Mouse (Mus musculus) spleen, postnatal 36 days (tissue): ENCODE measurements around the gene Tmprss6.

ENCODE experiments used
- DNase-seq, 2 experiments: peaks; one replicate each; pipeline ENCODE4 v3.0.0; 2022; ENCODE audit warnings: low spot score in 2 of 2, mixed read lengths in 1 of 2

The Tmprss6 gene

DNA sequence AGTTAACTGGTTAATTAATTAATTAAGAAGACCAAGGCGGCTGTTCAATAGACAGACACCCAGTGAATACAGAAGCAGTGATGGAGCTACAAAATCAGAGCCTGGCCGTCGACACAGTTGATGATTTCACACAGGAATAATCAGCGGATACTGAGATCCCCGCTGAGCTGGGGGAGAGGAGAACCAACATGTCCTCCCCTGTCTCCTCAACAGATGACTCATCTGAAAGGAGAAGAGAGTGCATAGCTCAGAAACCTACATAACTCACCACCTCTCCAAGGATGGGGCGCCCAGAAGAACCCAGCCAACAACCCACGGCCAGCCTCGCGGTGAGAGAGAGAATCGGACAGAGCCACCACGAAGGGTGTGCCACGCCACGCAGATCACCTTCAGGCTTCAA, 48.0 kb downstream of the Tmprss6 start:
- no peak for DNase-seq

DNA sequence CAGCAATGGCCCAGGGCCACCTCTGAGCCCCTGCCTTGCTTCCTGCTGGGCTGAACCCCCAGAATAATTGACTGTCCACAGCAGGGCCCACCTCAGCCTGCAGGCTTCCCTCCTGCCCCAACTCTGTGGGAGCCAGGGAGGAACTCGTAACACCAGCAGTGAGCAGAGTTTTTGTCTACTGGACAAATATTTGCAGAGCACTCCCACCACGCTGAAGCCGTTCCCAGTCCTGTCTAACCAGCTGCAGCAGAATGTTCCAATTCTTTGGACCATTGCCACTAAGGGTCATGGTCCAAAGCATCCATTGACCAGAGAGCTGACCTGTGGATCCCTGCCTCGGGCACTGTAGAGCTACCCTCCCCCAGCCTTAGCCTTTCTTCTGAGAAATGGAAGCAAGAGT, 51.5 kb downstream of the Tmprss6 start:
- DNase-seq = no peak

DNA sequence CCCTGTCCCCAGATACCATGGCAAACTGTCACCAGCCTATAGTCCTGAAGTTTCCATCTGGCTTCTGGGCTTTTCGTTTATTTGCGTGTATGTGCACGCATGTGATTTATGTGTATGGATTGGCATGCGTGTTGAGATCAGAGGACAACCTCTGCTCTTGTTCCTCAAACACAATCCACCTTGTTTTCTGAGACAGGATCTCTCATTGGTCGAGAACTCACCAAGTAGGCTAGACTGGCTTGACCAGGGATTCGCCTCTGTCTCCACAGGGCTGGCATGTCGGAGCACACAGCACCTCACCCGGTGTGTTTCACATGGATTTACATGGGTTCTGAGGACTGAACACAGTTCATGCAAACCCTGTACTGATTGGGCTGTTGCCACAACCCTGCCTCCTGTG, 54.3 kb downstream of the Tmprss6 start:
- DNase-seq = no peak

- no peak for DNase-seq
Observed at GRCm38 (mm10) chr15:78413719-78414117, 54.7 kb downstream of the Tmprss6 start.

GRCm38 (mm10) chr15:78413083-78413718, 55.2 kb downstream of the Tmprss6 start:
- peak; percentile 55 to 72 for DNase-seq

- no peak for DNase-seq
Observed at GRCm38 (mm10) chr15:78409570-78410052, 58.8 kb downstream of the Tmprss6 start.

GRCm38 (mm10) chr15:78406293-78406934, 62.0 kb downstream of the Tmprss6 start, which contains the start of gene Mpst:
TSS of gene Mpst (plus strand) at chr15:78406416.
- DNase-seq = peak; percentile 88 to 90

DNA sequence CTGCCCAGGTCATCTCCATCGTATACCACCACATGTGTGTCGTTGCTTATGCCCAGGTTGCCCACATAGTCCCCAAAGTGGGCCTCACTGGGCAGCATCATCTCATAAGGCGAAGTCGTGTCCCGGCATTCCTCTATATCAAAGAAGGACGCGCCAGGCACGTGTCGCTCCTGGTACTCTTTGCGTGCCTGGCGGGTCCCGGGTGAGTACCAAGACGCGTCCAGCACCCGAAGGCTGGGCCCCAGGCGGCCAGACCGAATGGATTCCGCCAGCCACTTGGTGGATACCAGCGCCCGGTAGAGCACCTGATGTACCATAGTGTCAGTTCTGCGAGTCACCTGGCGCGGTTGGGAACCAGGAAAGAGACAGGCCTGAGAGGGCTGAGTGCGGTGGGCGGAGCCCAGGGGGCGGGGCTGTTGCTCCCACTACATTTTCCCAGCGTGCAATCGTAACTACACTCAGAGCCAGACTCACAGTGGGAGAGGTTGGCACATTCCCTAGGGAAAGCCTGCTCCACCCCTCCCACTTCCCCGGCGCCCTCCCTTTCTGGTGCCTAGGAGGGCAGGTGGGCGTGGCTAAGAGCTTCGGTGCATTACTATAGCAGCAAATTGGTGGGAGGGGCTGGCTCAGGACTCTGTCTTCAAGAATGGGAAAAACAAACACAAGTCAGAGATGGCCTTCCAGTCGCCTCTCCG, 62.8 kb downstream of the Tmprss6 start, which contains the start of gene Tst:
Gene Tst (minus strand): TSS at position 391 of the 695 bp plus-strand sequence.
- peak; percentile 69 to 76 for DNase-seq

DNA sequence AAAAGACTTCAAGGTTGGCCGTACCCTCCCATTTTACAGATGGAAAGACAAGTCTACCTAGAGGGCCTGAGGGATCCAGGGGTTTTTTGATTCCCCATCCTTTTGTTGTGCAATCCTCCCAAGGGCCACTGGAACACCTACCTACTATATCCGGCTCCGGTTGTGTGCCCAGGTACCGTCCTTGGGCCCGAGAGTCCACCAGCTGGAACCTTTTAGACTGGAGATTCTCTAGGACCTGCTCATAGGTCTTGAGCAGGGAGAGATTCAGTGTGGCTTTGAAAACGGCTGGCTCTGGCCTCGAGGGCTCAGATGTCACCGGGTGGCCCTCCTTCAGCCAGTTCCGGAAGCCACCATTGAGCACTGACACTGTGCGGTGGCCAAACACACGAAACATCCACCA, 63.3 kb downstream of the Tmprss6 start:
- no peak for DNase-seq

- DNase-seq = no peak
Observed at GRCm38 (mm10) chr15:78403896-78404295, 64.5 kb downstream of the Tmprss6 start.

DNA sequence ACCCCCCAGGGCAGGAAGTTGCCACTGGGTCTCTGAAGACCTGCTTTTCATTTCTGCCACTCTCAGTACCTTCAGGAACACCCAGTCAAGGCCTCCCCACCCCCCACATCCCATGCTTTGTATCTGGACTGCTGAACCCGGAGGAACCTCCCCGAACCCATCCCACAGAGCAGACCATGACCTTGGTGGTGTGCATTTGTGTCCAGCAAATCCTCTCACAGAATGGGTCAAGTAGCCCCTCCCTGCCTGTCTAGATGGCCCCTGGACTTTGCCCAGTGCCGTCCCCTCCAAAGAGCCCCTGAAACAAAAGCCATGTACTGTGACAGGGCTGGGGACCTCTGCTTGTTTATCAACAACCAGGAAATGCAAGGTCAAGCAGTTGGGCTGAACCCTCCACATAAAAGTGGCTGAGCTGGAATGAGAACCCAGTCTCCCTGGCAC, 65.1 kb downstream of the Tmprss6 start:
- DNase-seq = no peak

GRCm38 (mm10) chr15:78402423-78402822, 66.0 kb downstream of the Tmprss6 start:
- DNase-seq = no peak

DNA sequence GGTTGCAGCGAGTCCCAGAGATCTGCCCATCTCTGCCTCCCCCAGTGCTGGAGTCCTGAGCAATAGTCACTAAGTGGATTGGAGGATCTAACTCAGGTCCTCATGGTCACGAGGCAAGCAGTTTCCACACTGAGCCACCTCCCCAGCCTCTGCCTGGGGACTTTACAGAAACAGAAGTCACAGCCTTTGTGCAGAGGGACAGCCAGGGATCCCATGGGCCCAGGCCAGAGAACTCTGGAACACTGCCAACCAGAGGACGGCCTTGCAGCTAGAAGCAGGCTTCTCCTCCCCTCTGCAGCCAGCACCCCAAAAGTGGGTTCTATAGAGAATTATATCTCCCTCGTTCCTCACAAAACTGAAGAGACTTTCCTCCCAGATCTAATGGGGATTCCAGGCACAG, 66.5 kb downstream of the Tmprss6 start:
- DNase-seq = peak in 1 of 2 experiments; percentile 33

GRCm38 (mm10) chr15:78401345-78401744, 67.1 kb downstream of the Tmprss6 start:
- no peak for DNase-seq

DNA sequence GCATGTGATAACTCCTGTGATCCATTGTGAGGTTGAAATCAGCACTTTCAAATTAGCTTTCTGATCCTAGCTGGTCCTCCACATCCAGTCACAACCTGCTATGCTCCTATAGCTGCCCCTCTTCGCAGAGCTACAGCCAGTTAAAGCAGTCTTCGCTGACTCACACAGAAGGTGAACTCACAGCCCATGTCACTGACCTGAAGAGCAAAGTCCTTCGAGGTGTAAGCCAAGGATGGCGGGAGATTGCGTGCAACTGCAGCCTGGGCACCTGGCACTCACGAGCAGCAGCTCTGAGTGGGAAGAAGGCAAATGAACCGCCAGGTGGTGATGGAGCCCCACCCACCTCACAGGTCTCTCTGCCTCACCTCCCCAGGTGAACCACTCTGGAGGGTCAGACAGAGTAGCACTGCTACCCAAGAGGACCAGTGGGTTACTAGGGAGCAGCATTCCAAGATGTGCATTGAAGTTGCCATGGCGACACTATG, 72.9 kb downstream of the Tmprss6 start, which contains the start of gene Tex33:
Gene Tex33 (minus strand): TSS at position 435 of the 485 bp plus-strand sequence.
- no peak for DNase-seq

GRCm38 (mm10) chr15:78390855-78391254, 77.6 kb downstream of the Tmprss6 start:
- no peak for DNase-seq
